Mouse (Mus musculus) heart, embryonic 13.5 days (tissue): ENCODE measurements around the gene Tpo. TPM values are rescaled to one million over a fixed set of nuclear protein-coding genes. Genes with fewer than 3 reads are reported as not detected.

Experiments
- ATAC-seq: fragments of 200-750 bp; cut with Nextera tagmentation; 2 replicates; pipeline ENCODE4 v1.8.0; 2017; ENCODE audit warnings: moderate TSS enrichment; ENCODE audit not compliant: insufficient number of reproducible peaks, low FRiP score, low TSS enrichment; ENCODE audit errors: extremely low read depth
- H3K27ac ChIP-seq: fragments of 300-500 bp; sonication (generic); replicated peaks from 2 replicates; pipeline ENCODE4 v1.5.1; 2015; ENCODE audit warnings: moderate library complexity, mild to moderate bottlenecking, inconsistent platforms
- H3K27me3 ChIP-seq: fragments of 300-500 bp; sonication (generic); replicated peaks from 2 replicates; pipeline ENCODE4 v1.6.1; 2015; ENCODE audit warnings: mild to moderate bottlenecking, inconsistent platforms
- H3K36me3 ChIP-seq: fragments of 300-500 bp; sonication (generic); 2 replicates; pipeline ENCODE4 v1.6.1; 2015; ENCODE audit warnings: mild to moderate bottlenecking, inconsistent platforms
- H3K4me1 ChIP-seq: fragments of 300-500 bp; sonication (generic); 2 replicates; pipeline ENCODE4 v1.6.1; 2015; ENCODE audit warnings: inconsistent platforms
- H3K4me2 ChIP-seq: fragments of 300-500 bp; sonication (generic); 2 replicates; pipeline ENCODE4 v1.6.1; 2015; ENCODE audit warnings: inconsistent platforms, mild to moderate bottlenecking, moderate library complexity
- H3K4me3 ChIP-seq: fragments of 300-500 bp; sonication (generic); 2 replicates; pipeline ENCODE4 v1.5.1; 2015; ENCODE audit warnings: moderate library complexity, mild to moderate bottlenecking, inconsistent platforms
- H3K9ac ChIP-seq: fragments of 300-500 bp; sonication (generic); 2 replicates; pipeline ENCODE4 v1.6.1; 2015; ENCODE audit warnings: inconsistent platforms, mild to moderate bottlenecking, moderate library complexity
- H3K9me3 ChIP-seq: fragments of 300-500 bp; sonication (generic); 2 replicates; pipeline ENCODE4 v1.6.1; 2016; ENCODE audit warnings: inconsistent platforms
- WGBS: fragments of 180-500 bp; shearing (Covaris S2); methylation state at CpG from one replicate; pipeline ENCODE4 v1.1.7; 2015; ENCODE audit warnings: mixed read lengths; 5-methylcytosine and 5-hydroxymethylcytosine counted together
- polyA plus RNA-seq: library from polyadenylated mRNA; unstranded; fragments of >200 nt; fragmentation: Nextera tagmentation; extraction: Ambion mirVana; gene quantifications from 2 replicates; pipeline ENCODE4 v1.2.1, GENCODE M21; 2015

Tpo gene
- polyA plus RNA-seq, 1 experiment from 2014 or later = 0.08 TPM

- no peak for ATAC-seq
- no peaks in the 10 kb centered on the region for H3K27me3 ChIP-seq
- no peaks in the 10 kb centered on the region for H3K9me3 ChIP-seq
- peaks cover 74% of the 10 kb centered on the region for H3K36me3 ChIP-seq
- H3K4me2 ChIP-seq = no peak overlapping the region
- WGBS = 75% methylated on average over 3 of the region's 3 CpGs
- H3K27ac ChIP-seq = no peak overlapping the region
- no peak overlapping the region for H3K4me3 ChIP-seq
- no peak overlapping the region for H3K9ac ChIP-seq
- no peaks in the 10 kb centered on the region for H3K4me1 ChIP-seq
These were observed 115.3 kb downstream of the Tpo start for GRCm38 (mm10) chr12:30017131-30017530.

GRCm38 (mm10) chr12:30015501-30015900, 116.9 kb downstream of the Tpo start:
- H3K4me3 ChIP-seq = no peak overlapping the region
- WGBS = 79% methylated on average over 9 of the region's 9 CpGs
- H3K27me3 ChIP-seq = no peaks in the 10 kb centered on the region
- H3K9ac ChIP-seq = no peak overlapping the region
- ATAC-seq = no peak
- no peak overlapping the region for H3K4me2 ChIP-seq
- no peaks in the 10 kb centered on the region for H3K9me3 ChIP-seq
- H3K27ac ChIP-seq = no peak overlapping the region
- peaks cover 91% of the 10 kb centered on the region for H3K36me3 ChIP-seq
- no peaks in the 10 kb centered on the region for H3K4me1 ChIP-seq

DNA sequence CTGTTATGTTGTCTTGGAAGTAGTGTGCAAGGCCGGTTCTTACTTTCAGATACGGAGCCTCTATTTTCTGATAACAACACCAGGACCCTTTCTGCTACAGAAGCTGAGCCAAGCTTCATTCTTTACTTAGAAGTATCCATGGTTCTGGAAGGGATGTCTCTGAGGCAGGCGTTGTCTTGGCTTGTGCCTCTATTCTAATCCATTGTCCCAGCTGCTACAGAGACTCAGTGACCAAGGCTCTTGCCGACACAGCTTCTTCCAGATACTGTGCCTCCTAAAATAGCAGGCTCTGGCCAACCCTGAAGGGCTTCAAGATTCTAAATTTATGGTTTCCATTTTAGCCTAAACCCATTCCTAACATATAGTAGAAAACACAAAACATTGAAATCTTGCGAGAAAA, 123.7 kb downstream of the Tpo start:
- WGBS = 59% methylated on average over 5 of the region's 5 CpGs
- H3K36me3 ChIP-seq = peaks cover 91% of the 10 kb centered on the region
- ATAC-seq = no peak
- no peaks in the 10 kb centered on the region for H3K4me1 ChIP-seq
- H3K9ac ChIP-seq = no peak overlapping the region
- no peaks in the 10 kb centered on the region for H3K9me3 ChIP-seq
- no peak overlapping the region for H3K27ac ChIP-seq
- no peak overlapping the region for H3K4me2 ChIP-seq
- H3K4me3 ChIP-seq = no peak overlapping the region
- H3K27me3 ChIP-seq = no peaks in the 10 kb centered on the region

DNA sequence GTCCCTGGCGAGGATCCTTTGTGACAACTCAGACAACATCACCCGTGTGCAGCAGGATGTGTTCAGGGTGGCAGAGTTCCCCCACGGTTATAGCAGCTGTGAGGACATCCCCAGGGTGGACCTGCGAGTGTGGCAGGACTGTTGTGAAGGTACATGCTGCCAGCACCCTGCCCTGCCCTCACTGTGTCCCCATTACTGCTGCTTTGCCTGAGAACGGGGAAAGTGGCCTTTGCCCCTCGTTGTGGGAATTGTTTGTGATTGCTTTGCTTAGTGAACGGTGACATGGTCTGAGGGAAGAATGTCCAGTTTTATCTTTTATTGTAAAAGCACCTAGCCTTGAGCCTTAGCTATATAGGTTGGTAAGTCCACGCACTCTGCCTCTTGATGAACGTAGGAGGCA, 125.8 kb downstream of the Tpo start:
- H3K4me1 ChIP-seq = no peaks in the 10 kb centered on the region
- H3K9ac ChIP-seq = no peak overlapping the region
- 77% methylated on average over 9 of the region's 9 CpGs for WGBS
- no peak overlapping the region for H3K4me2 ChIP-seq
- H3K36me3 ChIP-seq = peaks cover 91% of the 10 kb centered on the region
- H3K27me3 ChIP-seq = no peaks in the 10 kb centered on the region
- H3K27ac ChIP-seq = no peak overlapping the region
- no peak for ATAC-seq
- H3K4me3 ChIP-seq = no peak overlapping the region
- no peaks in the 10 kb centered on the region for H3K9me3 ChIP-seq

Other genes with a start within 250 kb of the Tpo start
- 72.3 and 77.0 TPM in 2 replicates for gene Pxdn, start 195.0 kb downstream of the Tpo start, polyA plus RNA-seq
- gene Sntg2, start 240.8 kb upstream of the Tpo start, polyA plus RNA-seq = 4.6 and 5.0 TPM in 2 replicates